Mouse (Mus musculus) spleen, adult 2 months (tissue): ENCODE results near the gene Tmsb10.

Experiments
- CTCF ChIP-seq: fragments of 200-500 bp; IDR thresholded peaks from 2 replicates; pipeline ENCODE4 v1.5.1; 2011; ENCODE audit warnings: mild to moderate bottlenecking, inconsistent platforms; ENCODE audit not compliant: insufficient read depth, insufficient read length, insufficient replicate concordance; ENCODE audit errors: extremely low read depth
- POLR2A ChIP-seq: fragments of 200-500 bp; IDR thresholded peaks from 2 replicates; pipeline ENCODE4 v1.6.1; 2011; ENCODE audit warnings: low read depth, low read length, inconsistent platforms

- TF ChIP-seq CTCF: no peak
- TF ChIP-seq POLR2A: no peak
Observed at GRCm38 (mm10) chr6:72961603-72962002, 3.1 kb upstream of the Tmsb10 start.
